Mouse (Mus musculus) neutrophil, adult 5-6 weeks (primary cell): ENCODE data around the gene Grik3. TPM values are rescaled to one million over a fixed set of nuclear protein-coding genes. Genes with fewer than 3 reads are reported as not detected.

Experiments used
- ATAC-seq: fragments of 151-379, 151-347 bp; 2 replicates; pipeline ENCODE4 v1.8.0; 2017; ENCODE audit warnings: mild to moderate bottlenecking, moderate TSS enrichment; ENCODE audit not compliant: insufficient number of reproducible peaks, poor library complexity, low FRiP score, severe bottlenecking; ENCODE audit errors: extremely low read depth
- total RNA-seq: library from RNA; stranded (forward); fragments of 200-1000 nt; gene quantifications from 2 replicates; pipeline ENCODE4 v1.2.3, GENCODE M21; 2017

Grik3 gene
- total RNA-seq, 1 experiment from 2014 or later = not detected

GRCm38 (mm10) chr4:125696182-125696939 is 205.9 kb downstream of the Grik3 start:
- no peak for ATAC-seq

GRCm38 (mm10) chr4:125697626-125698025 is 207.1 kb downstream of the Grik3 start:
- no peak for ATAC-seq

GRCm38 (mm10) chr4:125699056-125699455 is 208.6 kb downstream of the Grik3 start:
- no peak for ATAC-seq

- no peak for ATAC-seq
These were observed 209.8 kb downstream of the Grik3 start for GRCm38 (mm10) chr4:125700331-125700730.

- no peak for ATAC-seq
These were observed 212.3 kb downstream of the Grik3 start for GRCm38 (mm10) chr4:125702607-125703309.

- no peak for ATAC-seq
These were observed 212.8 kb downstream of the Grik3 start for GRCm38 (mm10) chr4:125703310-125703690.

GRCm38 (mm10) chr4:125705746-125706145 is 215.2 kb downstream of the Grik3 start:
- no peak for ATAC-seq

- no peak for ATAC-seq
These were observed 219.2 kb downstream of the Grik3 start for GRCm38 (mm10) chr4:125709716-125710115.

- ATAC-seq = no peak
These were observed 227.4 kb downstream of the Grik3 start for GRCm38 (mm10) chr4:125717881-125718280.

GRCm38 (mm10) chr4:125718429-125719140 is 228.1 kb downstream of the Grik3 start:
- no peak for ATAC-seq

GRCm38 (mm10) chr4:125726241-125726640 is 235.7 kb downstream of the Grik3 start:
- no peak for ATAC-seq

GRCm38 (mm10) chr4:125727030-125727429 is 236.5 kb downstream of the Grik3 start:
- ATAC-seq = no peak

- no peak for ATAC-seq
These were observed 237.1 kb downstream of the Grik3 start for GRCm38 (mm10) chr4:125727626-125728025.

GRCm38 (mm10) chr4:125728091-125728863 is 237.8 kb downstream of the Grik3 start:
- no peak for ATAC-seq

GRCm38 (mm10) chr4:125729305-125730220 is 239.1 kb downstream of the Grik3 start:
- ATAC-seq = no peak

GRCm38 (mm10) chr4:125730751-125731150 is 240.3 kb downstream of the Grik3 start:
- no peak for ATAC-seq

- no peak for ATAC-seq
These were observed 246.3 kb downstream of the Grik3 start for GRCm38 (mm10) chr4:125736783-125737182.

GRCm38 (mm10) chr4:125738825-125739224 is 248.3 kb downstream of the Grik3 start:
- no peak for ATAC-seq
